9 mouse cellular contexts compared by ENCODE assay signal in the genomic region with DNA sequence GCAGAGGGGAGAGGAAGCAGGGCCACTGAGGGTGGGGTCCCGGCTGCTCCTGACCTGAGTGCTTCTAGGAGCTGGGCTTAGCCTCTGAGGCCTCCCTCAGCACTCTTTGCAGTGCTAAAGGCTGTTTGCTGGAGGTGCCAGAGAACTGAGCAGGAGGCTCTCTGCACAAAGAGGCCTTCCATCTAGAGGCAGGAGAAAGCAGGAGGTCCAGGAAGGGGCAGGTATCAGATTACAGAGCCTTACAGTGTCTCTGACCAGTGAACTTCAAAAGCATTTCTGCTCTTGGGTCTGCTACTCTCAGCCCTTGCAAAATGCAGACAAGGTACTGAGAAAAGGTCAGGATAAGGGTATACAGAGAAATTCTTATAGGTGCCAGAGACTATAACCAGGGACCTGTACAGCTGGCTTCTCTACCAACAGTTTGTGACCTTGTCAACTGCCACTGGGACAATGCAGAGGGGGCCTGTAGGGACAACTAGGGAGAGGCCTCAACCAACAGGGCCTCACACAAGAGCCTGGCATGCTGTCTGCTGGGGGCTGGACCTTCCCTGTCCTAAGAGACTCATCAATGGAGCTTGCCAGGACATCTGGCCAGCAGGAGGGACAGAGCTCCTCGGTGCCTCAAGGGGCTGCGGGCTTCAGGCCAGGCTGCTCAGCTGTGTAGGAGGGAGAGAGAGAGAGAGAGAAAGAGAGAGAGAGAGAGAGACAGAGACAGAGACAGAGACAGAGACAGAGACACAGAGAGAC.
DNase-seq lines count a peak whose midpoint lies in the region; ATAC-seq and TF ChIP-seq lines count a peak whose summit lies in the region.
"Had no signal": no experiment of that assay in that cellular context is flagged by ENCODE, and none has a peak within 500 bp of the region (broad histone marks: within the 10 kb centered on the region; RNA-seq: fewer than 3 reads in every experiment).

No protein-coding gene starts in this region.

- H3K27me3 ChIP-seq in kidney, postnatal 0 days (ENCODE audit: insufficient read depth, low read length): no peaks in the 10 kb centered on the region
- H3K27me3 ChIP-seq in embryonic facial prominence, embryonic 15.5 days: no peaks in the 10 kb centered on the region
- H3K27me3 ChIP-seq in heart, embryonic 16.5 days (ENCODE audit: control insufficient read depth, insufficient read depth, low read length): no peaks in the 10 kb centered on the region

- no peak overlapping the region for H3K9ac ChIP-seq in kidney, postnatal 0 days (ENCODE audit: low read depth, low read length)
- H3K9ac ChIP-seq in embryonic facial prominence, embryonic 15.5 days: no peak overlapping the region
- no peak overlapping the region; the same call in 1 of the 2 replicates for H3K9ac ChIP-seq in heart, embryonic 16.5 days (ENCODE audit: low read length)

- no peaks in the 10 kb centered on the region; the same call in 1 of the 2 replicates for H3K4me1 ChIP-seq in kidney, postnatal 0 days (replicated peaks; ENCODE audit: insufficient read depth, low read length)
- H3K4me1 ChIP-seq in embryonic facial prominence, embryonic 15.5 days: peaks cover 12% of the 10 kb centered on the region
- H3K4me1 ChIP-seq in heart, embryonic 16.5 days (ENCODE audit: control insufficient read depth, insufficient read depth, low read length): peaks cover 8% of the 10 kb centered on the region

- H3K4me3 ChIP-seq in kidney, postnatal 0 days (replicated peaks; ENCODE audit: low read depth, low read length): no peak overlapping the region
- no peak overlapping the region for H3K4me3 ChIP-seq in embryonic facial prominence, embryonic 15.5 days (replicated peaks)
- no peak overlapping the region for H3K4me3 ChIP-seq in heart, embryonic 16.5 days (ENCODE audit: low read length)

- ATAC-seq in kidney, postnatal 0 days (replicated peaks; ENCODE audit: low FRiP score, low read depth): no peak
- ATAC-seq in embryonic facial prominence, embryonic 15.5 days (ENCODE audit: insufficient number of reproducible peaks, low FRiP score, low TSS enrichment, low read depth): peak; percentile 39; the same call in 1 of the 2 replicates
- peak; percentile 49 for ATAC-seq in heart, embryonic 16.5 days (replicated peaks; ENCODE audit: extremely low read depth, insufficient read depth, low FRiP score)
- no peak for ATAC-seq in megakaryocyte, adult 5-6 weeks (ENCODE audit: poor library complexity, severe bottlenecking)

- no peak overlapping the region for H3K27ac ChIP-seq in kidney, postnatal 0 days
- H3K27ac ChIP-seq in embryonic facial prominence, embryonic 15.5 days (replicated peaks): peak overlapping the region; percentile 23; the same call in 1 of the 2 replicates
- no peak overlapping the region for H3K27ac ChIP-seq in heart, embryonic 16.5 days (ENCODE audit: low read length)

- peak; percentile 24 for DNase-seq in kidney, postnatal 0 days (ENCODE audit: low spot score)
- DNase-seq in kidney, adult 18-20 months: no peak
- DNase-seq in mesoderm, embryonic 11.5 days (ENCODE audit: low read depth, low spot score): peak; percentile 39
- no peak for DNase-seq in cerebellum, postnatal 4 days (ENCODE audit: low spot score in 2 of 2)
- no peak for DNase-seq in layer of hippocampus, adult 11-12 months (ENCODE audit: low spot score)
- DNase-seq: kidney, adult 9 months had no signal

- TF ChIP-seq CTCF in kidney, postnatal 0 days (IDR thresholded peaks at IDR 0.05; ENCODE audit: low read depth): no peak

- WGBS in kidney, postnatal 0 days: 16% methylated on average over 3 of the region's 3 CpGs
- 46% methylated on average over 3 of the region's 3 CpGs for WGBS in embryonic facial prominence, embryonic 15.5 days
- 24% methylated on average over 3 of the region's 3 CpGs for WGBS in heart, embryonic 16.5 days

- H3K9me3 ChIP-seq in kidney, postnatal 0 days (replicated peaks; ENCODE audit: low read length): no peaks in the 10 kb centered on the region
- no peaks in the 10 kb centered on the region for H3K9me3 ChIP-seq in embryonic facial prominence, embryonic 15.5 days (replicated peaks)
- no peaks in the 10 kb centered on the region for H3K9me3 ChIP-seq in heart, embryonic 16.5 days (replicated peaks; ENCODE audit: control insufficient read depth, low read length)

- no peaks in the 10 kb centered on the region for H3K36me3 ChIP-seq in kidney, postnatal 0 days (ENCODE audit: insufficient read depth, low read length)
- no peaks in the 10 kb centered on the region for H3K36me3 ChIP-seq in embryonic facial prominence, embryonic 15.5 days
- no peaks in the 10 kb centered on the region for H3K36me3 ChIP-seq in heart, embryonic 16.5 days (ENCODE audit: control insufficient read depth, insufficient read depth)

- no peak overlapping the region for H3K4me2 ChIP-seq in kidney, postnatal 0 days (ENCODE audit: low read length)
- no peak overlapping the region for H3K4me2 ChIP-seq in embryonic facial prominence, embryonic 15.5 days (replicated peaks)
- H3K4me2 ChIP-seq in heart, embryonic 16.5 days (ENCODE audit: low read depth, low read length): no peak overlapping the region

Comparison
In these comparisons a context has a peak if more than half of its experiments do, and no peak if none do; other contexts are left out.
1. DNase-seq: peak in kidney, postnatal 0 days (single experiment) and mesoderm, embryonic 11.5 days (single experiment); none in kidney, adult 18-20 months (single experiment), cerebellum, postnatal 4 days (0 of 2) and layer of hippocampus, adult 11-12 months (single experiment).
2. ATAC-seq: peak in embryonic facial prominence, embryonic 15.5 days (single experiment) and heart, embryonic 16.5 days (single experiment); none in kidney, postnatal 0 days (single experiment) and megakaryocyte, adult 5-6 weeks (single experiment).